Mouse (Mus musculus) fibroblast of lung, adult 2 months (primary cell): ENCODE measurements around the gene Dync1i1.

Experiments used
- DNase-seq: peaks from one replicate; pipeline ENCODE4 v3.0.0-alpha.2; 2011; ENCODE audit warnings: low read depth

Gene Dync1i1

DNA sequence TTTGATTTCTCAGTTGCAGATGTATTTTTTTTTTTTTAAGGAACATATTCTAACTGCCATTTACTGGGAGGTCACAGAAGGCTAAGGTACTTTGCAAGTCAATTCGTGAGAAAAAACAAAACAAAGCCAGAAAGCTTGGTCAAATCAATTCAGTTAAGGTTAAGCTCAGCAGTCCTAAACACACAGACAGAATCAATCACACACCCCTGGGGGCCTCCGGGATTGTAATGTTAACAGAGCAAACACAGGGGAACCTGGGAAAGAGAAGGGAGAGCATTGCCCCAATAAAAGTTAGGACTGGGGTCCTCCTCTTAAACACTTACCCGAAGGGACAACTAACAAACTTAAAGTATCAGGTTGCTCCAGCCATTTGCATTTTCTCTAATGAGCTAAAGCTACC lies 344.6 kb downstream of the Dync1i1 start:
- DNase-seq, result no peak

DNA sequence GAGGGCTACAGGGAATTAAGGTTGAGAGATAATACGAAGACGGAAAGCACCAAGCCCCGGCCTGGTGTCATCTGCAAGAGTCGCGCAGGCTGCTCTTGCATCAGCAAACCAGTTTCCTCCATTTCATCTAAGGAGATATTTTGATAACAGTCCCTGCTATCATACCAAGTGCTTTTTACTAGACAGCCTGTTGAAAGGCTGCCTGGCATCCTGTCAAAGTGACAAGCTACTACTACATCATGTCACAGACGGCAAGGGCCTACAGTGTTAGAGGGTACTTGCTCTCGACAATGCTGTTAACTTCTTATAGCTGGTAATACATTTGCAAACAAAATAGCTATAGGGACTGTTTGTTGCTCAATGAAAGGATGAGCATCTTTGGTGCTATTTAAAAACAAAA lies 345.6 kb downstream of the Dync1i1 start:
- DNase-seq, result no peak

DNA sequence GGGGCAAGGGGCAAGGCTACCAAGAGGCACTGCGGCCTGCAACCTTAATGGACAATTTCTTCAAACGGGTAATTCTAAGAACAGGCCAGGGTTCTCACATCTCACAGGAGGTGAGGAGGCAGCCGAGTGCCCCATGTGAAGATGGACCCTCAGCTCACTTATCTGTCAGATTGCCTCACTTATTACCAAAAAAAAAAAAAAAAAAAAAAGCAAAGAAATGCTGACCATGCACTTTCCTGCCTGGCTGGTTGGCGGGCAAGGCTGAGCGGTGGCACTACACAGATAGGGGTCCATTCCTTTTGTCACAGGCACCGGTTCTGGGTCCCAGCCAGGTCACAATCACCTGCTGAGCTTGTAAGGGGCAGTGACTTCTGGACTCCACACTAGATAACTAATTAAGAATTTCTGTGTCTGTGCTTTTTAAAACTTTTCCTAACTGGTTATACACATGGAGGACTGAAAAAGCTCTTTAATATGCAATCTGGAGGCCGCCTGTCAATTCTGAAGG lies 350.6 kb downstream of the Dync1i1 start:
- DNase-seq, result no peak

DNA sequence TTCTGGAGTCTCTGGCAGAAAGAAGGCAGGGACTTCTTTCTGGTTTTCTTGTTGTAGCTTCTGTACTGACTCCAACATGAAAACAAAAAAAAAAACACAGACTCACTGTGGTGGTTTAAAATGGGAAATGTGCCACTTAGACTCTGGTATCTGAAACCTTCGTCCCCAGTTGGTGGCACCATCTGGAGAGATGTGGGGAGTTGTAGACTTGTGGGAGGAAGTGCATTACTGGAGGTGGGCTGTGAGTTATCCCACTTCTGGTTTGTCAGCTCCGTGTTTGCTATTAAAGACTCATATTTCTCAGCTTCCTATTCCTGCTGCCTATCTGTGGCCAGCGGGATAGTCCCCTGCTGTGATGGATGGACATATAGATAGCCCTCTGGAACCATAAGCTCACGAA lies 351.8 kb downstream of the Dync1i1 start:
- DNase-seq, result no peak
